Mouse (Mus musculus): Measurements from ENCODE around the gene Vwa3a. TPM values are rescaled to one million over a fixed set of nuclear protein-coding genes. Genes with fewer than 3 reads are reported as not detected.
A peak's percentile ranks its signal among the peaks of the same experiment; 100 is the strongest.

Gene Vwa3a
- total RNA-seq (2022) = 1 to 10 TPM; 1.7 to 4.6 (median 3.9) TPM

DNA sequence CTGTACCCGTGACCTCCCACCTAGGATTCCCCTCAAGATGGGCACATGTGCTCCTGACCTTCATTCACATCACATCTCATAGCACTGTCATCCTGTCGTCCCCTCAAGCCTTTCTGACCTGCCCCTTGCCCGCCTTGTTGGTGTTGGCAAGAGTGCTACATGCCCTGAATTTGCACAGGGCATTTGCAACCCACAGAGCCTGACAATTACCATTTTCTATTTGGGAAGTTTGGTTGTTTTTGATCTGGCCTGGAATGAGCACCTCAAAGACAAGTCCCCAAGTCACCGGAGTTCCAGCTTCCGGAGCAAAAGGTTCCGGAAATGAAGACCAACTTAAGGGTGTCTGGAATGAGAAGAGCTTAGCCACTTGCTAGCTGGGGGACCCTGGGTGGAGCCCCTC lies at the start of gene Vwa3a:
Vwa3a (plus strand) TSS at position 301 of the 400 bp plus-strand sequence.
- DNase-seq (ENCODE audit: low spot score) = no peak

DNA sequence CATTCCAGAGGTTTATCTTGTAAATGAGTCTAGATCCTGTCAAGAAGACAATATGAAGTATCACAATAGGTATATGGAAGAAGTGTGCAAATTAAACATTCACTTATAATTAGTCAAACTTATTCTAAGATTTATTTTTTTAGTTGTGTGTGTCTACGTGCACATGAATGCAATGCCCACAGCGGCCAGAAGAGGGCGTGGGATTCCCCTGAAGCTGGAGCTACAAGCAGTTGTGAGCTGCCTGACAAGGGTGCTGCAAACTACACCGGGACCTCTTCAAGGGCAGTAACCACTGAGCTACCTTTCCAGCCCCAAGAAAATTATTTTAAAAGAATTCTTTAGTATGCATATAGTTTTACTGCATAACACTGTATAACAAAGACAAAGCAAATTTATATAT lies 48.5 kb upstream of the Vwa3a start:
- no peak for DNase-seq (ENCODE audit: low spot score)

DNA sequence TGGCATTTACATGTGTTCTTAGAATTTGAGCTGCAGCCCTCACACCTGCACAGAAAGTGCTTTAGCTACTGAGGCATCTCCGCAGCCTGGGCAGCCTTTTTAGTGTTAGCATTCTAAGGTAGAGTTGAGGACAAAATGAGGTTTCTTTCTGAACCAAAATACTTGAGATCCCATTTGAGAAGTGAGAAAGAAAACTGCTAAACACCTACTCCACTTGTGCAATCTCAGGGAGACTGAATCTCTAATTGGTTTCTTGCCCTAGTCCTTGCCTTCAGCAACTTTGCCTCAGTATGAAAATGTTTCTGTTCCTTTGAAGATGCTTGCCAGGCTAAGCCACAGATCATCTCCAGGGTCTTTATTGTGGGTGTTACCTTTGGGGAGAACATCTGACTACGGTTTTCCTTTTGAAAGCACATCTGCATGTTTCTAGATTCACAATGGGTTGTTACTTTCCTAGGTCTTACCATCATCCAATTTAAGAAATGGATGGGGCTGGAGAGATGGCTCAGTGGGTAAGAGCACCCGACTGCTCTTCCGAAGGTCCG lies 45.2 kb upstream of the Vwa3a start:
- DNase-seq (ENCODE audit: low spot score) = no peak

DNA sequence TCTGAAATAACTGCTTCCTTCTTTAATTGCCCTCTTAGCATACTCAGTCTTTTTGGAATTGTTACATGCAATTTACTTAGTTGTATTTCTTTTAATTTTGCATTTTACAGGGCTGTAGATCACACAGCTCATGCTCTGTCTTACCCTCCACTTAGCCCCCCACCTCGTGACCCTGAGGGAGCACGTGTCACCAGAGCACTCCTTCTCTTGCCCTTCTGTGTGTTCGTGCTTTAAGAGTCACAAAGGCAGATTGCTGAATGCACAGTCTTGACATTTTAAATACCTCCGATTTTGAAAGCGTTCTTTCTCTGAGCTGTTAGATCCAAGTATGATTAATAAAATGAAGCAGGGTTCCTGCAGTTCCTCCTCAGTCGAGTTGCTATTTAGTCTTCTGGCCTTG lies 43.9 kb upstream of the Vwa3a start:
- no peak for DNase-seq (ENCODE audit: low spot score)

DNA sequence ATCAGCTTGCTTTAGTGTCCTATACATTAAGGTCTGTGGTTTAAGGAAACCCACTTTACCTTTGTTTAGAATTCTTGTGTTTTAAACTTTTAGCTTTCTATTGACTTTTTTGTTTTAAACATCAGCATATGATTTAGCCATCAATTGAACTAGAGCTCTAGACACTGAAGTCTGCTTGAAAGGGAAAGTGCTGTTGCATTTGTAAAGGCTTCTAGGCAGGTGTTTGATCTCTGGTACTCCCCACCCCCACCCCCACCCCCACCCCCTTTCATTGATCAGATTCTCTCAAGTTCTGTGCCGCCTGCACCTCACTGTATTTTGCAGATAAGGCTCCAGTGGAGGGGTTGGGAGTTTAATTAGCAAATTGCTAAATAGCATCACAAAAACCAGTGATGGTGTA lies 43.5 kb upstream of the Vwa3a start:
- DNase-seq (ENCODE audit: low spot score) = no peak

DNA sequence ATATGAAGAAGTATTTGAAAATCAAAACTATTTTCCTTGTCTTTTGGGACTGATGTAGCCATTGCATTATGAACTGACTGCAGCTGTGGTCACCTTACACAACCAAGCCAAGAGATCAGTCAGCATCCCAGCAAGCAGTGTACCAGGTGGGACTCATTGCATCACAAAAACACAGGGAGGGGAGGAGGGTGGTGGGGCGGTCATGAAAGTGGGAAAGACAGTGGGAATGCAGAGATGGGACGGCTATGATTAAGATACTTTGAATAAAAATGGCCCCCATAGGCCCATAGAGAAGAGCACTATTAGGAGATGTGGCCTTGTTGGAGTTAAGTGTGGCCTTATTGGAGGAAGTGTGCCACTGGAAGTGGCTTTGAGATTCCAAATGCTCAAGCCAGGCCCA lies 42.8 kb upstream of the Vwa3a start:
- DNase-seq (ENCODE audit: low spot score) = no peak

DNA sequence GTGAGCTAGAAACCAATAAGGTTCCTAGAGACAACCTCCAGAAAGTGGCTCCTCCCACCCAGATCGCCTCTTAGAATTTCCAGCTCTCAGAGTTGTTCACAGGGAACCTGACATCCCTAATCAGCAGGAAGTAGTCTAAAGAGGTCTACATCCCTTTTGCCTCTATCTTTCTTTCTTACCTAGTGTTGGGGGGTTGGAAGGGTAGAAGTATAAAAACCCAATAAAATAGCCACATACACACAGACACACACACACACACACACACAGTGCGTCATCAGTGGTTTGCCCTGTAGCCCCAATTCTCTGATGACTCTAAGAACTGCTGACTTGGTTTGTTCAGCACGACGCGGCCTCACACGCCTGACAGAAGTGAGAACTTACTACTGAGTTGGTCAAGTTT lies 39.5 kb upstream of the Vwa3a start:
- DNase-seq (ENCODE audit: low spot score) = no peak

DNA sequence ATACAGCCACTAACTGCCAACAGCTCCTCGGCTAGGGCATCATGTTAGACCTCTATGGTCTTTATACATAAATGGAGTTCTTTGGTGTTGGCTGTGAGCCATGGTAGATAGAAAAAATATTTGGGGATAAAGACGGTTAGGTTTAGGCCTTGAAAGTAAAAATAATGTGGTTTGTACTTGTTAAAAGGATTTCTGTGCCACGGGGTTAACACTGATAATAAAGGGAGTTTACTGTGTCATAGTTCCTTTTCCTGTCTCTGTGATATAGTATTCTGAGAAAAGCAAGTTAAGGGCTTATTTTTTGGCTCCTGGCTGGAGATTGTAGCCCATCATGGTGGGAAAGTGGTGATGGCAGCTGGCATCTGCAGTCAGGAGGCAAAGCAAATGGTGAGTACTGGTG lies 35.2 kb upstream of the Vwa3a start:
- no peak for DNase-seq (ENCODE audit: low spot score)

DNA sequence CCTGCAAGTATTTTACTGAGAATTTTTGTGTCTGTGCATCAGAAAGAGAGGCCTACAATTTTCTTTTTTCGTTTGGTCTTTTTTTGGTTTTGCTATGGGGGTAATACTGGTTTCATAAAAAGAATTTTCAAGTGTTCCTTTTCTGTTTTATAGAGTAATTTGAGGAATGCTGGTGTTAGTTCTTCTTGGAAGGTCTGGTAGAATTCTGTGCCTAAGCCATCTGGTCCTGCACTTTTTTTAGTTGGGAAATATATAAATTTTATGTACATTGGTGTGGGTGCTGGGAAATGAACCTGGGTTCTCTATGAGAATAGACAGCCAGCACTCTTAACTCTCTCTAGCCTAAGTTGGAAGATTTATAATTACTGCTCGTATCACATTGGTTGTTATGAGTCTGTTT lies 27.0 kb upstream of the Vwa3a start:
- DNase-seq (ENCODE audit: low spot score) = no peak

DNA sequence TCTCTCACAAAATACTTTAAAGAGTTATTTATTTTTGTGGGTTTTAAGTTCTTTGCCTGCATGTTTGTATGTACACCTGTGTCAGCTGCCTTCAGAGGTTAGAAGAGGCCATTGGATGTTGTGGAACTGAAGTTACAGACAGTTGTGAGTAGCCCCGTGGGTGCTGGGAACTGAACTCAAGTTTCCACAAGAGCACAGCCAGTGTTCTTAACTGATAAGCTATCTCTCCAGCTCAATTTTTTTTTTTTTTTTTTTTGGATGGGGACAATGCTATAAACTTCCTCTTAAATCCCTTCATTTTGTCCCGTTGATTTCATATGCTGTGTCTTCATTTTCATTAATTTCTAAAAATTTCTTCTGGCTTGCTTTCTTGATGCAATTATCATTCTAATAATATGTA lies 25.9 kb upstream of the Vwa3a start:
- no peak for DNase-seq (ENCODE audit: low spot score)

DNA sequence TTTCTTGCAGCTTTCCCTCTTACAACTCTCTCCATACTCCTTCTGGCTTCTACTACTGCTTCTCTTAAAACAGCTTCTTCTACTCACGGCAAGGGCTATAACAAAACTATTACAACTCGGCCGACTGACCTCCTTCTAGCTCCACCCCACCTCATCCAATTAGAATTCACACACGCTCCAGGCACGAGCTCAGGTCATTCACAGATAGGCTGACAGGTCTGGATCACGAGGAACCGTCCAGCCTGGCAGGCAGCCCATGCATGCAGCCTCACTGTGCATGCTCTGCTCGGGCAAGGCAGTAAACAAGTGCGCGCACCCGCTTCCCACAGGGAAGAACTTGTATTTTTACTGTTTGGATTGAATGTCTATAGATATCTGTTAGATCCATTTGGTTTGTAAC lies 25.2 kb upstream of the Vwa3a start:
- peak; percentile 42 for DNase-seq (ENCODE audit: low spot score)

DNA sequence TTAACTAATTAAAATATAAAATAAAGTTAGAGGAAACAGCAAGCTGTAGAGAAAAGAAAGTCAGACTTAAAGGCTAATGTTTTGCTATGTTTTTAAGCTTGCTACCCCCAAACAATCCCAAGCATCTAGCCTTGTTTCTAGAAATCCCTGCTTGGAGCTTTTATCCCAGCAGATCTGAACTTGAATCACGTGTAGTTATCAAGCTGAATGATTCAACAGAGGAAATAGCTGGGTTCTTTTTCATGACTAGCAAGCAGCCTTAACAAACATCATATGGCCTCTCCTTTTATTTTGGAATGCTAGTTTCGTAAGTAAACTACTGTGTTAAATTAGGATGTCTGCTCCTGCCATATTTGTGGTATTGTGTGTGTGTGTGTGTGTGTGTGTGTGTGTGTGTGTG lies 21.9 kb upstream of the Vwa3a start:
- DNase-seq (ENCODE audit: low spot score) = no peak

DNA sequence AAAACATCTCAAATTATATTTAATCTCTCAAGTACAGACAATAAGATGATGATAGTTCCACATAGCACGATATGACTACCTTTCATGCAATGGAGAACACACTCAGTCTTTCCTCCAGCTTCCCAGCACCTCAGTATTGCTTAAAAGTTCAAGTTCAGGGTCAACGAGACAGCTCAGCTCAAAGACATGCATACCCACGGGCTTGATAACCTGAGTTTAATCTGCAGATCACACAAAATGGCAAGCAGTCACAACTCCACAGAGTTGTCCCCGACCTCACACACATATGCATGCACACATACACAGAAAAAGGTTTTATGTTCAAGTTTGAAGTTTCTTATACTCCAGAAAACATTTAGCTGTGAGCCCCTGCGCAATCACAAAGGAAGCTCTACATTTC lies 18.1 kb upstream of the Vwa3a start:
- DNase-seq (ENCODE audit: low spot score) = no peak

DNA sequence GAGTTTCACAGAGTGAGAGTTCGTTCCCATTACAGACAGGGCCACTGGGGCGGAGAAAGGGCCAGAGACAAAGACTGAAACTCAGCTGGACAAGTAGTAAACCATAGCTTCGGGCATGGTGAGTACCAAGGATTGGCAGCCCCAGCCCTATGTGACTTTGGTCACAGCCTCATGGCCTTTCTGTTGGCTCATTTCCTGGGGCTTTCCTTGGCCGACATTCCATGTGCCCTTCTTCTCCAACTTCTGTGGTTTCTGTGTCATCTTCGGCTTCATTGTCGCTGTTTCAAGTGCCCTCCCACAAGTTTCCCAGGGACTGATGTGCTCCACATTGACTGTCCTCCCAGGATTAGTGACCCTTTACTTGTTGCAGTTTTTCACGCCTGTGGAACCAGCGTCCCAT lies 17.7 kb upstream of the Vwa3a start:
- no peak for DNase-seq (ENCODE audit: low spot score)

DNA sequence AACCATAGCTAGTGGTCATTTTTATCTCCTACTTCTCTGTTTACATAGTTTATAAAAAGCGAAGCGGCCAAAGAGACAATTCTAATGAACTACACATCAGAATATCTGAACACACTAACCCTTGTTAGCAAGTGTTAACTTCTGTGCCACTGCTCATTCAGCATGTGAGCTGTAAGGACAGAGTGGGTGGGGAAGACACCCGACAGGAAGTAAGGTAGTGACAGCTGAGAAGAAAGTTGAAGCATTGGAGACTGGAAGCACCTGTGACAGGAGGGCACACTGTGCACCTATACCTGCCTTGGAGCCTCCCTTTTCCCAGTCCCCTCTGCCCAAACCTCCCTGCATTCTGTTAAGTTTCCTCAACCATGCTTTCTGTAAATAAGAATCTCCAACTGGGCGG lies 17.1 kb upstream of the Vwa3a start:
- DNase-seq (ENCODE audit: low spot score) = no peak

DNA sequence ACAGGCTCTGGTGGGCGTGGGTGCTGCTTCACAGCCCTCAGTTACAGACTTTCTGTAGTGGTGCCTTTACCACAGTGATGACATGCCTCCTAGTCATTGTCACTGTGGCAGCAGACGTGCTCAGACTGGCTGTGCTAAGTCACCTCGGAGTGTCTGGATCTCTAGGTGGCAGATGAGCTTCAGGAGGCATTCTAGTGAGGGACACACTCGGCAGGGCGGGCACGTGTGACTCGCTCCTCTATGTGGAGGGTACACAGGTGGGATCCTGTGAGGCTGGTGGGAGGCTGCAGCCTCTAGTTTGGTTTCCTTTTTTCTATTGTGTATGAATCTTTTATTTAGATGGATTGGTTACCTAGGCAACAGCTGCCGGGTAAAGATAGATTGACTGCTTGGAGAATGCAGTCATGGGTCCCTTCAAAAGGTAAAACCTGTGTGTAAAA lies 16.3 kb upstream of the Vwa3a start:
- no peak for DNase-seq (ENCODE audit: low spot score)

DNA sequence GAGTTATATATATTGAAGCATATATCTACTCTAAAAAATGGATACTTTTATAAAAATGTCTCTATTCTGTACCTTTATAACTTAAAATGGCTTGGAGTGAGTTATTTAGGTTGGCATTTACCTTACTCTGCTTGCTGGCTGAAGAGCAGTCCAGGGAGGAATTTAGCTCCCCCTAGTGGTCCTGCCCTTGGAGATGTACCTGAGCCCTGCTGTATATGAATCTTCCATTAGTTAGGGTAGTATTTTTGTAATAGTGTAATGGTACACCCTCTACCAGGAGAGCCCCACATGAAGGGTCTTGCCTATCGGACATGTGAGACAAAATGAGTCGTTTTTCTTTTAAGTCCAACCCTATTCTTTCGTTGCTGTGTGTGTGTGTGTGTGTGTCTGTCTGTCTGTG lies 11.5 kb upstream of the Vwa3a start:
- DNase-seq (ENCODE audit: low spot score) = no peak

DNA sequence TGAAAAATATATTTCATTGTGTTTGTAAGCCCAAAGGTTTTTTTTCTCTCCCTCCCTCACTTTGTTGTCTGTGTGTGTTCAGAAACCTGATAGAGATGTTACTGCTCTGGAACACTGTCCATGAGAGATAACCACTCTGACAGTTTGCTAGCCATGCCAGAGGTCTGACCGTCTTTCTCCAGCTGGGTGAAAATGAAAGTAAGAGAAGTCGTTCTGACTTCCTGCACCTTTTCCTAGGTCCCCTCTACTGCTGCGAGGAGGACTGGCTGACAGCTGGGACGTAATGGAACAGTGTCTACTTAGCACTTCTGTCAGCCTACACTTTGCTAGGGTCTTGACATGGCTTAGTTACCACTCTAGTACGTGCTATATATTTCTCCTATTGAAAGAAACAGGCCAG lies 9.5 kb upstream of the Vwa3a start:
- DNase-seq (ENCODE audit: low spot score) = peak; percentile 42

DNA sequence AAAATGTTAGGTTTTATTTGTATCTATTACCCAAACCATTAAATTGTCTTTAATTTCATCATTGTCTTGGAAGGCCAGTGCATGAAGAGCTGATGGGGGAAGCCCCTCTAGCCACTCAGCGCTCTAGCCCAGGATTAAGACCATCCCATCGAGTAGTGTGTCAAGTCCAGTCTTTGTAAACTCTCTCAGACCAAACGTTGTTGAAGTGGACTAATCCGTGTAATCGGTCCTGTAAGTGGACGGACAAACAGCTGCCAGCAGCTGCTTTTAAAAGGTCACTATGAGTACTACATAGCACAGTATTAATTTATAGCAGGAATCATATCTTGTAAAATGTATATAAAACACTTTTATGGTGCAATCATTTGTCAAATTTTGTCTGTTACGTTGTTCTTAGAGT lies 6.2 kb upstream of the Vwa3a start:
- no peak for DNase-seq (ENCODE audit: low spot score)

DNA sequence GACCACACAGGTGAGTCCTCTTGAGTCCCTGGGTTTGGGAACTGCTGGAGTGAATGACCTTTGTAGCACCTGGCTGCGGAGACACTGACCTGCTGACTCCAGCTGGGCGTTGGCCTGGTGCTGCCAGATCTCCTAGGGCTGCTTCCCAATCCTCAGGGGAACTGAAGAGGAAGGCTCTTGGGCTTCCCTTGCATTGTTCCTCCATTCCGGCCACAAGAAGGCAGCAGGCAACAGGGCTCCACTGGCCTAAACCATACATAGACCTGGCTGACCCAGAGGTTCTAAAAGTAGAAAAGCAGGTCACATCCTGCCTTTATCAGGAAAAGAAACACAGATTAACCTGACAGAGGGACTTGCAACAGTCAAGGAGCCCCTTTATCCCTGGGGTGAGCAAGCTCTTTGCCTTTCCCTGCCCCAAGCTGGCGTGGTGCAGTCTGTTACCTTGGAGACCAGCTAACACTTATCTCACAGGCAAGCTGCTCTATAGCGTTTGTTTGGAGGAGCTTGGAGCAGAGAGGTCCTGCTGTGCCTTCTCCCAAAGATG lies 512 bp downstream of the Vwa3a start:
- DNase-seq (ENCODE audit: low spot score) = peak; percentile 74

DNA sequence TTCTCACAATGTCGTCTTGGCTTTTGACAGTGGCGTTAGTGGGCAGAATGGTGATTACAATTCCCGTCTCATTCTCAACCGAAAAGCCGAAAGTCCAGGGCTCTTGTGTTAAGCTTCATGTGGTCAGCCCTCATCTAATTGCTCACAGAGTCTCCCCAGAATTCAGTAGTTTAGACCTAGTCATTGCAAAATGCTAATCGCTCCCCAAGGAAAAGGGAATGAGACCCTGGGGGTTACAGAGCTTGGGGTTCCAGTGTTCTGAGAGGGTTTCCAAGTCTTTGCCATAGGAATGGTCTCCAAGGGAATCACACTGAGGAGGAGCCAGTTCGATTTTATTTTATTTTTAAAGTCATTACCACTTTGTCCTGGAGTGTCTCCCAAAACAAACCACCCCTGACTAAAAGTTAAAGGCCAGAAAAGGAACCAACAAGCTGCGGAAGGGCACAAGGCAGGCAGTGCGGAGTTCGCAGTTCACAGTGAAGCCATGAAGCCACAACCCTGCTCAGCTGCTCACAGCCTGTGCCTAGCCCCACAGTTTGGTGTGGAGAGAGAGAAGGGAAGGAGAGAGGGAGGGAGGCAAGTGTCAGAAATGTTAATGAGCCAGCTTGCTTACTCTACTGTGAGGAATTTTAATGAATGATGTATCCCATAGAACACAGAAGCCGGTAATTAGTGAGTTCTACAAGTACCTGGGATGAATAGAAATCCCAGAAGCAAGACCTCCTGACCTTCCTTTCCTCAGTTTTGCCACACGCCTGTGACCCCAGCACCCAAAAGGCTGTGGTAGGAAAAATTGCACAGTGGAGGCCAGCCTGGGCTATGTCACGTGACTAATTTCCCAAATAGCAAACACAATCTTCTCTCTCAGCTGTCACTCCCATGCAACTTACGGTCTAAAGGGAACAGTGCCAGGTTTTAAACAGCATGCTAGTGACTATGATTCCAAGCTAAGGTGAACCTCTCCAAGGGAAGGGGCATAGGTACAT lies 4.5 kb downstream of the Vwa3a start:
- DNase-seq (ENCODE audit: low spot score) = no peak

DNA sequence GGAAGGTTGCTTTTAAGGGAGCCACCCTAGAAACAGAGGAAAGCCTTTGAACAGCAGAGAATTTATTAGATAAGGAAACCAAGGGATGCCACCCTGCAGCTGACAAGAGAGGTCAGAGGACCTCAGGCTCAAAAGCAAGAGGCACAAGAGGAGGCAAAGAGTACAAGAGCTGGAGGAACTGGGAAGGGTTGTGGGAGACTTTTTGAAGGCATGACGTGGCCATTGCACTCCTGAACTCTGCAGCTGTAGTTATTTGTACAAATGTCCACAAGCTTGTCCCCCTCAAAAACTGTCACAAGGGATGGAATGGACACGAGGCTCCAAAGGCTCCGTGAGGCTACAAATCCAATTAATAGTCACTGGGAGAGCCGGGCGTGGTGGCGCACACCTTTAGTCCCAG lies 5.5 kb downstream of the Vwa3a start:
- DNase-seq (ENCODE audit: low spot score) = no peak

DNA sequence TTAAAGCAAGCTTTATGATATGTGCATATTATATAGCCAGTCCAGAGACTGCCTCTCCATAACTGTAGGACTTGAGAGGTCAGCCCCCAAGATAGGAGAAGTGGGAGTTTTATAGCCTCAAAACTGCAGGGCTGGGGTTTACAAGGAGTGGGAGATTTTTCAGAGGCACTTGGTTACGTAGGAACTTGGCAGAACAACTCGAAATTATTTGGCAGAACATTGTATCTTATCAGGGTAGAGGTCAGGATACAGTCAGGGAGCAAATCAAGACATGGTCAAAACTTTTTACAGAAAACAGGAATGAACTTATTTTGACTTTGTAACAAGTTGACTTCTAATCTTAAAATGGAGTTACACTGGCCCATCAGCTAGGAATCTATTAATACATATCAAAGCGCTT lies 6.9 kb downstream of the Vwa3a start:
- DNase-seq (ENCODE audit: low spot score) = peak; percentile 89

All from heart, adult 8-10 months (tissue).